Mouse (Mus musculus) kidney, postnatal 0 days (tissue): ENCODE data around the gene Ubc. TPM values are rescaled to one million over a fixed set of nuclear protein-coding genes. Genes with fewer than 3 reads are reported as not detected.

Experiments
- ATAC-seq: fragments of 200-750 bp; cut with Nextera tagmentation; replicated peaks from 2 replicates; pipeline ENCODE4 v1.8.0; 2017; ENCODE audit warnings: low read depth, moderate number of reproducible peaks, moderate TSS enrichment, moderate library complexity; ENCODE audit not compliant: low FRiP score
- DNase-seq: peaks from one replicate; pipeline ENCODE4 v3.0.0-alpha.2; 2016; ENCODE audit warnings: low spot score
- H3K27ac ChIP-seq: fragments of 300-500 bp; sonication (generic); 2 replicates; pipeline ENCODE4 v1.5.1; 2014; ENCODE audit warnings: mild to moderate bottlenecking
- H3K27me3 ChIP-seq: fragments of 300-500 bp; sonication (generic); 2 replicates; pipeline ENCODE4 v1.6.1; 2014; ENCODE audit warnings: low read length, mixed read lengths; ENCODE audit not compliant: insufficient read depth
- H3K36me3 ChIP-seq: fragments of 300-500 bp; sonication (generic); 2 replicates; pipeline ENCODE4 v1.6.1; 2014; ENCODE audit warnings: low read length, mixed read lengths; ENCODE audit not compliant: insufficient read depth
- H3K4me1 ChIP-seq: fragments of 300-500 bp; sonication (generic); replicated peaks from 2 replicates; pipeline ENCODE4 v1.6.1; 2014; ENCODE audit warnings: antibody characterized with exemption, low read length, mixed read lengths; ENCODE audit not compliant: insufficient read depth
- H3K4me2 ChIP-seq: fragments of 300-500 bp; sonication (generic); 2 replicates; pipeline ENCODE4 v1.6.1; 2014; ENCODE audit warnings: mild to moderate bottlenecking, low read length, moderate library complexity, mixed read lengths
- H3K4me3 ChIP-seq: fragments of 300-500 bp; sonication (generic); replicated peaks from 2 replicates; pipeline ENCODE4 v1.5.1; 2014; ENCODE audit warnings: low read depth, low read length
- H3K9ac ChIP-seq: fragments of 300-500 bp; sonication (generic); 2 replicates; pipeline ENCODE4 v1.6.1; 2014; ENCODE audit warnings: low read depth, low read length
- H3K9me3 ChIP-seq: fragments of 300-500 bp; sonication (generic); replicated peaks from 2 replicates; pipeline ENCODE4 v1.6.1; 2016; ENCODE audit warnings: low read length, inconsistent platforms, mixed read lengths
- CTCF ChIP-seq: IDR thresholded peaks from 2 replicates; pipeline ENCODE4 v1.5.1; 2016; ENCODE audit warnings: antibody characterized with exemption, low read depth, mild to moderate bottlenecking, moderate library complexity
- WGBS: fragments of 180-500 bp; shearing (Covaris S2); extraction: QIAGEN DNeasy Blood & Tissue Kit; methylation state at CpG from one replicate; pipeline ENCODE4 v1.1.7; 2014; 5-methylcytosine and 5-hydroxymethylcytosine counted together
- polyA plus RNA-seq: library from polyadenylated mRNA; unstranded; fragments of >200 nt; fragmentation: Nextera tagmentation; extraction: Ambion mirVana; gene quantifications from 2 replicates; pipeline ENCODE4 v1.2.1, GENCODE M21; 2015

Gene Ubc
- polyA plus RNA-seq, 1 experiment from 2014 or later: 702 TPM

DNA sequence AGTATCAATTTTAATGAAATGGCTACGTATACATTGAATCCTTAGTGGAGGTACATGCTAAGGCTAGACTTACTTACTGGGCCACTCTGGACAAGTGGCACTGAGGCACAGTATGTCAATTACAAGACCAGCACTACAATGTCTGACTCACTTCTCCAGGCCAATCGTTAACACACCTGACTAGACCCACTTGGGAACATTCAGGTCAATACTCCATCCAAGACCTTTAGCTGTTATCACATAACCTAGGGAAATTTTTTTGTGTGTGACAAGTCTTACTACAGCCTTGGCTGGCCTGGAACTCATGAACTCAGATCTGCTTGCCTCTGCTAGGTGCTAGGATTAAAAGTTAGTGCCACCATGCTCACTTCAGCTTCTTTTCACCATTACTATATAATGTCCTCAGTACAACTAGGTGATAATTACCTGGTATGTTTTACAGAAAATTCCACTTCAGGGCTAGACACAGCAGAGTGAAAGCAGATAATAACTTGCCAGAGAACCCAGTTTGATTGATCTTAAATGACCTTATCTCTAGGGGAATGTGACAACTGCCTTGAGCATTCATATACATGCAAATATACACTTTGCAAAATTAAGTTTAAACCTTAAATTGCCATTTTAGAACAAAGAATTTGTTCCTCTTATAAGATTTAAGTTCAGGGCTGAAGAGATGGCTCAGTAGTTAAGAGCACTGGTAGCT is 5.3 kb downstream of the Ubc start:
- H3K9me3 ChIP-seq: no peaks in the 10 kb centered on the region
- WGBS: 77% methylated on average over 2 of the region's 2 CpGs
- no peak for DNase-seq

DNA sequence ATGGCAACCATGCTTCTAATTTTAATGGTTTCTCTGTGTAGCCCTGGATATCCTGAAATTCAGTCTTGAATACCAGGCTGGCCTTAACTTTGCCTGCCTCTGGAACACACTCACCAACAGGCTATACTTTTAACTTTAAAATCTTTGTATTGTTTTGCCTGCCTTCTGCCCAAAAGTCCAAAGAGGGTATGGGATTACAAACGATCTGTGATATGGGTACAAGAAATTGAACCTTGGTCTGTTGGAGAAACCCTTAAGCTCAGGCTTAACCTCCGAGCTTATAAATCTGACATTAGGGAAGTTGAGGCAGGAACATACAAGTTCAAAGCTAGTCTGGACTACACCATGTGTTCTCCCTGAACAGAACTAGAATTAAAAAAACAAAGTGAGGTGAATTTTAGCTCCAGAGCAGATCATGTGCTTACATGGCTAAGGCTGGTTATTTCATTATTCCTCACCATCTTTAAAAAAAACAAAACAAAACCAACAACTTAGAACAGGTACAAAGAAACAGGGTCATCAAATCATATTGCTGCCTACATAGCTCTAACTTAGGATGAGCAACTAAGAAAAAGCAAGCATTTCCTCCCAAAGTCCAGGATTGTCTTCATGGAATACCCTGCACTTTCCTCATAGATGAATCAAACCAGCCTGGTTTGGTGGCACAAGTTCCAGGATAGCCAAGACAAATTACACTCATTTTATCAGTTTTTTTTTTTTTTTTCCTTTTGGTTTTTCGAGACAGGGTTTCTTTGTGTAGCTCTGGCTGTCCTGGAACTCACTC is 6.2 kb downstream of the Ubc start:
- Histone ChIP-seq H3K36me3 (peaks cover 7% of the 10 kb centered on the region), H3K4me2 (no peak overlapping the region), H3K4me3 (no peak overlapping the region), H3K27me3 (no peaks in the 10 kb centered on the region), H3K9ac (no peak overlapping the region), H3K9me3 (no peaks in the 10 kb centered on the region), H3K27ac (no peak overlapping the region), H3K4me1 (no peaks in the 10 kb centered on the region; the same call in 1 of the 2 replicates)
- DNase-seq (no peak), ATAC-seq (no peak)
- WGBS: 72% methylated on average over 3 of the region's 3 CpGs
- TF ChIP-seq CTCF: no peak

More for the DNA sequence above, 5.3 kb downstream of the Ubc start:
- Histone ChIP-seq H3K4me2 (0 out of 2 replicates have a peak overlapping the region, but pooled peaks have one; percentile 23), H3K4me3 (no peak overlapping the region), H3K27ac (no peak overlapping the region), H3K9ac (no peak overlapping the region), H3K4me1 (no peaks in the 10 kb centered on the region; the same call in 1 of the 2 replicates), H3K27me3 (no peaks in the 10 kb centered on the region), H3K36me3 (peaks cover 7% of the 10 kb centered on the region)
- 0 out of 2 replicates have a peak, but pooled peaks have one; percentile 18 for ATAC-seq
- TF ChIP-seq CTCF: no peak

DNA sequence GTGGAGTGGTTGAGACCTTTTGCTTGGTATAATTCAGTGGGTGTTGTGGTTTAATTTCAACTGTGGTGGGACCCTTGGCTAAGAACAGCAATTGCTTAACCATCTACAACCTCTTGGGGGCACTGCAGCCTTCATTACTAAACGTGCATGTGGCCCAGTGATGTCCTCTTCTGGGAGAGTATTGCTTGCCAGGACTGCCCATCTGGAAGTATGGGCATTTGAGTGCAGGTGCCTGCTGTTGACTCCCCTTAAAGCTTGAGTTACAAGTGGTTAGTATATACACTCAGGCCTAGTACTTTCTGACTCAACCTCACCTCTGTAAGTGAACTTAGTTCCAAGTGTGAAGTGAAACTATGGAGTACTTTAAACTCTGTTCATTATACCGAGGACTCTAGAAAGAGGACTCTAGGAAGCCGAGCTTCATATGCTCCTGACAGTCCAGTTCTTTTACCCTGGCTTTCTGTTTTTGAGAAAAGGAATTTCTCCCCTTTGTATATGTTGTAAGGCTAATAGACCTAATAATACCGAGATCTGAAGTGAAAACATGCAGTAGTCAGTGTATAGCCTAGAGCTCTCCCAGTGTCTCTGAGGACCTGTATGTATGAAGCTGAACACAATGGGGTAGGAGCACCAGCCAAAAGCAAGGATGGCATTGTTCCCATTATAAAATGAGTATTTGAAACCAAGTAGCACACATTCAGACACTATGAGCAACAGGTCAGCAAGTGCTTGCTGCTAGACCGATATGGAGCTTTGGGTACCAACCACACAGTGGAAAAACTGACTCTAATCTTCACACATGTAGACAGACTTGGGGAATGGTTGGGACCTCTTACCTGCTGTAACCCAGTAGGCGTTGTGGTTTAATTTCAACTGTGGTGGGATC is 7.1 kb downstream of the Ubc start:
- WGBS: 50% methylated on average over 6 of the region's 6 CpGs
- H3K27ac ChIP-seq: no peak overlapping the region

DNA sequence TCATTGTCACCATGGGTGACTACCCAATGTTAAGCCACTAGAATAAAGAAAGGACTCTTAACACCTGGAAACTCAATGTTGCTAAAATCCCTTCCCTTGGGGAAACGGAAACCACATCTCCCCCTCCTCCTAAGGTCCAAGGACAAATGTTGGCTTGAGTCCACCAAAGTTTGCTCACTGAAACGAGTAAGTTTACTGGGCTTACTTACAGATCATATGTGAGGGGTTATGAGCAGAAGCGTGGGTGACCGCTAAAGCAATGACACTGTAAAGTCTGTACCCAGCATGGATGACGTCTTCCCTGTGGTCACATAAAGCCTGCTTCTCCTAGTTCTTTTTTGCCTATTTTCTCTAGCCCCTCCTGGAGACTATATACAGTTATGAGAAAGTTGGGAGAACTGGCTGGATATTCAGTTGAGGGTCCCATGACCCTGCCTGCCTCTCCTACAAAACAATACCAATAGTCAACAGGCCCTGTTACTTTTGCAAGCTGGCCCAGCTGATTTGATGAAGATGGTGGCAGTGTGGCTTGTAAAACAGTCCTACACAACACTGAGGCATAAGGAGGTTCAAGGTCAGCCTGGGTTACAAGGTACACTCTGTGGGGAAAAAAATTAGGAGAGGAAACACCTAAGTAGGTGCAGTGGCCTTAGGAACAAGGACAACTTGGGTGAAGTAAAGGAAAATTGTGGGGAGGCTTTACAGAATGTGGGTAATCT is 7.9 kb downstream of the Ubc start:
- 65% methylated on average over 5 of the region's 5 CpGs for WGBS
- TF ChIP-seq CTCF: no peak
- no peaks in the 10 kb centered on the region for H3K27me3 ChIP-seq

More for the DNA sequence above, 7.1 kb downstream of the Ubc start:
- Histone ChIP-seq H3K9me3 (no peaks in the 10 kb centered on the region), H3K4me3 (no peak overlapping the region), H3K36me3 (peaks cover 7% of the 10 kb centered on the region), H3K4me1 (no peaks in the 10 kb centered on the region; the same call in 1 of the 2 replicates), H3K4me2 (no peak overlapping the region), H3K27me3 (no peaks in the 10 kb centered on the region), H3K9ac (no peak overlapping the region)
- peak; percentile 57 for ATAC-seq
- peak; percentile 86 for DNase-seq
- peak; percentile 79 for TF ChIP-seq CTCF

DNA sequence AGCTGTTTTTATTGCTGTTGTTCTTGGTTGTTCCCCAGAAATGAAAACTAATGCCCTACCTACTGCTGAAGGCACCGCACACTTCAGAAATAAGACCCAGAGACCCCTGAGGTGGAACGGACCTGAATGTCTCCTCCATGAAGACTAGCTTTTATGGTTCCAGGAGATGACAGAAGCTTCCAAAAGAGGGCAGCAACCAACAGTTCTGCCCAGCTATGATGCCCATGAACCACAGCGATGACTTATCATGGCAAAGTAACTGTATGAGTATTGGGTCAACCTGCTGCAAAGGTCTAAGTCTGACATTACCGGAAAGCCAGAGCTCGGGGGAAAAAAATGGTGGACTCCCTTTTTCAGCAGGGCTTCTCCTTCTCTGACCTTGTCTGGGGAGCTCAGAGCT is 11.1 kb downstream of the Ubc start:
- Histone ChIP-seq H3K27me3 (no peaks in the 10 kb centered on the region), H3K36me3 (no peaks in the 10 kb centered on the region), H3K9me3 (no peaks in the 10 kb centered on the region), H3K4me3 (no peak overlapping the region), H3K4me1 (no peaks in the 10 kb centered on the region), H3K9ac (no peak overlapping the region), H3K4me2 (no peak overlapping the region), H3K27ac (no peak overlapping the region)
- ATAC-seq (no peak), DNase-seq (no peak)
- peak; percentile 48; the same call in 1 of the 2 replicates for TF ChIP-seq CTCF
- WGBS: 66% methylated on average over 5 of the region's 5 CpGs

More for the DNA sequence above, 7.9 kb downstream of the Ubc start:
- Histone ChIP-seq H3K4me1 (no peaks in the 10 kb centered on the region; the same call in 1 of the 2 replicates), H3K4me3 (no peak overlapping the region), H3K9ac (no peak overlapping the region), H3K27ac (no peak overlapping the region), H3K36me3 (peaks cover 7% of the 10 kb centered on the region), H3K9me3 (no peaks in the 10 kb centered on the region), H3K4me2 (no peak overlapping the region)
- DNase-seq (no peak), ATAC-seq (no peak)
